Mouse (Mus musculus) liver, embryonic 18 days (tissue): Measurements from ENCODE around the gene A630023A22Rik. TPM values are rescaled to one million over a fixed set of nuclear protein-coding genes. Genes with fewer than 3 reads are reported as not detected.

Experiments
- polyA plus RNA-seq: library from polyadenylated mRNA; depleted of rRNA; stranded (reverse); fragments of >200 nt; gene quantifications from 2 replicates; pipeline ENCODE4 v1.2.3, GENCODE M21; 2012; rRNA removed

Gene A630023A22Rik
- not detected in 2 replicates for polyA plus RNA-seq

DNA sequence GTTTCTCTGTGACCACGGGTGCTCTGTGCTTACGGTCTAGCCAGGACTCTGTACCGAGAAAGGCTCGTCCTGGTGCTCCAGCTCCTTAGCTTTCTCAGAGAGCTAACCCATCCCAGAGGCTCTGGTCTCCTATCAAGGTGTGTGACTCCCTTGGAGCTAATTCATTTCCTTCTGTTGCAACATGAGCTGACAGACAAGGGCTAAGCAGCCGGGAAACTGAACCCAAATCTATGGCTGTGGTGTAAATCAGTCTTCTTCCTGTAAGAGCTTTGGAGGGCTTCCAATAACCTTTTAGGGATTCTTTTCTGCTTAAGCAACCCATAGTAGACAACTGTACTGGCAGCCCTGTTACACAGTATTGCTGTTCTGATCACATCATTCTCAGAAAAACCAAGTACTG is at the start of gene A630023A22Rik:
Gene A630023A22Rik, minus strand, starts transcription at position 154 of the 400 bp plus-strand sequence.

DNA sequence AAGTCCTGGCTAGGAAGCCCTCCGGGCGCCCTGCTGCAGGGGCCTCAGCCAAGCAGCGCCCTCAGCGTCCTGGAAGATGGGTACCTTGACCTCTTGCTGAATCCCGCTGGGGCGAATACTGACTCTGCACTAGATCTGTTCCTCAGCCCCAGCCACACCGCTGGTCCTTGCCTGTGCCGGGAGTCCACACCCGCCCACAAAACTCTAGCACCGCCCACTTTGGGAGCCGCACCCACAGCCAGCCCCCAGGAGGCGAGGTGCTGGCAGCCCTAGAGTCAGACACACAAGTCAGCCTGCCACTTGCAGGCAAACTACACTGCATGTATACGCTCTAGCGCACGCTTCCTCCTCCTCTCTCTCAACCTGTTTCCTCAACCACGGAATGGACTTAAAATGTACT is 49.8 kb upstream of the A630023A22Rik start, which contains the start of gene Npy4r:
Gene Npy4r, minus strand, starts transcription at position 148 of the 400 bp plus-strand sequence.

DNA sequence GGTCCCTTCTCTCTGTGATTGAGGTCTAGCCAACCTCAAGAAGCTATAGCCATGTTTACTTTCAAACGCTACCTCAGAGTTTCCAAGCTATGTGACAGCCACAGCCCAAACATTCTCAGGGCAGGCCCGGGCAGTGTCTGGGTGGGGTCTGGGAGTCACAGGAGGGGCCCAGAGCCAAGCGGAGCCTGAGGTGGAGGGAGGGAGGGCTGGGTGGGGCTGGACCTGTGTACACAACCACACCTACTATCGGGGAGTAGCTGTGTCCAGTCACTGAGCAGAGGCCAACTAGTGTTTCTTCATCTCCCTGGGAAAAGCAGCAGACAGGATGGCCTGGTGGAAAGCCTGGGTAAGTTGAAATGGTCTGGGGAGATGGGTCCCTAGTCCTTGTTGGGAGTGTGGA is 16.8 kb downstream of the A630023A22Rik start, which contains the start of gene Anxa8:
Gene Anxa8, plus strand, starts transcription at position 251 of the 400 bp plus-strand sequence.

DNA sequence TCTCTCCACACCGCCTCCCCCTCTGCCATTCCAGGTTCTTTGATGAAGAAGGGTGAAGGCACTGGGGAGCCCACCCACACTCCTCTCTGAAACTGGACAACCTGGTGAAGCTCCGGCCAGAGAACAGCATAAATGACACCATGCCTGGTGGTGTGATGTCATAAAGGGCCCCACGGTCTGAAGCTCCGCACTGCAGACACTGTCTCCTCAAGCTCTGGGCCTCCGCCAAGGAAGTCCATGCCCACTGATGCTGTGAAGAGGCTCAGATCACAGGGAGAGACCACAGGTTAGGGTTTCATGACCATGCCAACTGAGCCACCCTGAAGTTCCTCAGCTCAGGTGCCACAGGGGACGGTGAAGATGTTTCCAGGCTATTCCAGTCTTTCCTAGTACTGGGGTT is 50.0 kb downstream of the A630023A22Rik start, which contains the start of gene Antxrl:
Gene Antxrl, plus strand, starts transcription at position 192 of the 400 bp plus-strand sequence.

DNA sequence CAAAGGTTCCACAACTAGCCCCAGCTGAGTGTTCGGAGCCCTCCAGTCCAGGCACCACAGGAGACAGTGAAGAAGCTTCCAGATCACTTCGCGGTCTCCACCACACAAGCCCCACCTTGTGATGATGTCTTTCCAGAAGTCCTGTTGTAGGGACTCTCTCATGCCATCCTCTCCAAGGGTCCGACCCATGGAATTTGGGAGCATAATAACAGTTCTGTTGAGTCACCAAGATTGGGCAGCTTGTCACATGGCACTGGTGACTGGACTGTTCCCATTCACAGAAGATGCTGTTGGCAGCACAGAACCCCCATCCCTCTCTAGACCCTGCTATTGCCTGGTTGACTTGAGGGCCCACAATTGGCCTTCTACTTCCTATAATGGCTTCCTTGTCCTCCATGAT is 86.2 kb downstream of the A630023A22Rik start, which contains the start of gene Gm5460:
Gene Gm5460, plus strand, starts transcription at position 378 of the 400 bp plus-strand sequence.

DNA sequence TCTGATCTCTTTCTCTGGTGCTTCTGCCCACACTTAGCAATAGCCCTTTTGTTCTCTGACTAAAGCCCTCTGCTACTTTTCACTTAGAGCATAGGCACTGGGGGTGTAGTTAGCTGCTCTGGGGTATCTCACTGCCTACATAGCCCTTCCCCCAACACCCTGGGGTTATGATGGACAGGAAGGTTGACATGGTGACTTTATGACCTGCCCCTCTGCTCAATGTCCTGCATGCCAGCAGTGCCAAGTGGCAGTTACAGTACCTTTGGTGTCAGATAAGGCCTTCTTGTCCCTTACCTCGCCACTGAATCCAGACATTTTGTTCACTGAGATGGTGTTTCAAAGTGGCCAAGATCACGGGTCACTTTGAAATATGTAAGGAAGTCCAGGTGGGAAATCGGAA is 87.5 kb downstream of the A630023A22Rik start, which contains the start of gene Gm30083:
Gene Gm30083, minus strand, starts transcription at position 120 of the 400 bp plus-strand sequence.

Other genes starting within 250 kb of the A630023A22Rik start
- gene Gdf10, start 179.2 kb downstream of the A630023A22Rik start, polyA plus RNA-seq: 6.7 and 8.1 TPM in 2 replicates
- gene Gdf2, start 161.7 kb downstream of the A630023A22Rik start, polyA plus RNA-seq: 5.9 and 6.6 TPM in 2 replicates
- gene Rbp3, start 148.8 kb downstream of the A630023A22Rik start, polyA plus RNA-seq: 0.01 and 0.02 TPM in 2 replicates
- gene Zfp488, start 124.0 kb downstream of the A630023A22Rik start, polyA plus RNA-seq: 0.01 TPM in 1 of 2 replicates, not detected in the other
- gene Gm30083, start 87.6 kb downstream of the A630023A22Rik start, polyA plus RNA-seq: not detected in 2 replicates
- gene Gm5460, start 86.0 kb downstream of the A630023A22Rik start, polyA plus RNA-seq: not detected in 2 replicates
- gene Antxrl, start 50.0 kb downstream of the A630023A22Rik start, polyA plus RNA-seq: not detected in 2 replicates
- 0.52 and 0.73 TPM in 2 replicates for gene Anxa8, start 16.8 kb downstream of the A630023A22Rik start, polyA plus RNA-seq
- 0.01 TPM in 2 replicates for gene Npy4r, start 49.7 kb upstream of the A630023A22Rik start, polyA plus RNA-seq
- gene Gprin2, start 98.9 kb upstream of the A630023A22Rik start, polyA plus RNA-seq: 0.02 and 0.07 TPM in 2 replicates
- gene Syt15, start 116.8 kb upstream of the A630023A22Rik start, polyA plus RNA-seq: 0.43 and 0.53 TPM in 2 replicates
- 10.8 and 12.0 TPM in 2 replicates for gene Shld2, start 207.7 kb upstream of the A630023A22Rik start, polyA plus RNA-seq
- 304 and 319 TPM in 2 replicates for gene Glud1, start 208.0 kb upstream of the A630023A22Rik start, polyA plus RNA-seq